Mouse (Mus musculus): ENCODE results near the gene Ddc. TPM values are rescaled to one million over a fixed set of nuclear protein-coding genes. Genes with fewer than 3 reads are reported as not detected.

The Ddc gene
- polyA plus RNA-seq, 1 experiment = 0.19 TPM

- Histone ChIP-seq H3K27ac (ENCODE audit: control insufficient read depth, insufficient read depth, low read depth, low read length) (no peak overlapping the region), H3K4me3 (ENCODE audit: control insufficient read depth, low read depth, low read length) (no peak overlapping the region), H3K4me1 (ENCODE audit: control insufficient read depth, insufficient read depth, low read length) (0 out of 2 replicates have a peak, but pooled peaks cover 4% of the 10 kb centered on the region), H3K27me3 (ENCODE audit: control insufficient read depth, insufficient read depth, low read length) (0 out of 2 replicates have a peak, but pooled peaks cover 2% of the 10 kb centered on the region), H3K36me3 (ENCODE audit: control insufficient read depth, insufficient read depth, low read length) (no peaks in the 10 kb centered on the region)
- TF ChIP-seq POLR2A (IDR thresholded peaks at IDR 0.05; ENCODE audit: control insufficient read depth, low read depth, low read length) (no peak), CTCF (IDR thresholded peaks at IDR 0.05; ENCODE audit: control insufficient read depth, insufficient read depth, insufficient replicate concordance, low read depth, low read length) (no peak)
Observed at GRCm38 (mm10) chr11:11835361-11835760, 62.6 kb downstream of the Ddc start.

GRCm38 (mm10) chr11:11833100-11833499, 64.8 kb downstream of the Ddc start:
- Histone ChIP-seq H3K4me1 (ENCODE audit: control insufficient read depth, insufficient read depth, low read length) (peaks cover 4% of the 10 kb centered on the region; the same call in 1 of the 2 replicates), H3K36me3 (ENCODE audit: control insufficient read depth, insufficient read depth, low read length) (no peaks in the 10 kb centered on the region), H3K4me3 (ENCODE audit: control insufficient read depth, low read depth, low read length) (no peak overlapping the region), H3K27ac (ENCODE audit: control insufficient read depth, insufficient read depth, low read depth, low read length) (no peak overlapping the region), H3K27me3 (ENCODE audit: control insufficient read depth, insufficient read depth, low read length) (0 out of 2 replicates have a peak, but pooled peaks cover 2% of the 10 kb centered on the region)
- no peak for TF ChIP-seq POLR2A (IDR thresholded peaks at IDR 0.05; ENCODE audit: control insufficient read depth, low read depth, low read length)
- TF ChIP-seq CTCF (IDR thresholded peaks at IDR 0.05; ENCODE audit: control insufficient read depth, insufficient read depth, insufficient replicate concordance, low read depth, low read length) = no peak

- Histone ChIP-seq H3K4me3 (ENCODE audit: control insufficient read depth, low read depth, low read length) (no peak overlapping the region), H3K36me3 (ENCODE audit: control insufficient read depth, insufficient read depth, low read length) (no peaks in the 10 kb centered on the region), H3K27me3 (ENCODE audit: control insufficient read depth, insufficient read depth, low read length) (0 out of 2 replicates have a peak, but pooled peaks cover 2% of the 10 kb centered on the region), H3K4me1 (ENCODE audit: control insufficient read depth, insufficient read depth, low read length) (peaks cover 4% of the 10 kb centered on the region; the same call in 1 of the 2 replicates), H3K27ac (ENCODE audit: control insufficient read depth, insufficient read depth, low read depth, low read length) (no peak overlapping the region)
- TF ChIP-seq CTCF (IDR thresholded peaks at IDR 0.05; ENCODE audit: control insufficient read depth, insufficient read depth, insufficient replicate concordance, low read depth, low read length) = no peak
- TF ChIP-seq POLR2A (IDR thresholded peaks at IDR 0.05; ENCODE audit: control insufficient read depth, low read depth, low read length) = no peak
Observed at GRCm38 (mm10) chr11:11832755-11833084, 65.2 kb downstream of the Ddc start.

GRCm38 (mm10) chr11:11831940-11832754, 65.8 kb downstream of the Ddc start:
- TF ChIP-seq POLR2A (IDR thresholded peaks at IDR 0.05; ENCODE audit: control insufficient read depth, low read depth, low read length) (no peak), CTCF (IDR thresholded peaks at IDR 0.05; ENCODE audit: control insufficient read depth, insufficient read depth, insufficient replicate concordance, low read depth, low read length) (no peak)
- Histone ChIP-seq H3K4me3 (ENCODE audit: control insufficient read depth, low read depth, low read length) (no peak overlapping the region), H3K27me3 (ENCODE audit: control insufficient read depth, insufficient read depth, low read length) (0 out of 2 replicates have a peak, but pooled peaks cover 2% of the 10 kb centered on the region), H3K4me1 (ENCODE audit: control insufficient read depth, insufficient read depth, low read length) (peaks cover 4% of the 10 kb centered on the region; the same call in 1 of the 2 replicates), H3K36me3 (ENCODE audit: control insufficient read depth, insufficient read depth, low read length) (no peaks in the 10 kb centered on the region), H3K27ac (ENCODE audit: control insufficient read depth, insufficient read depth, low read depth, low read length) (no peak overlapping the region)

- Histone ChIP-seq H3K4me3 (ENCODE audit: control insufficient read depth, low read depth, low read length) (no peak overlapping the region), H3K27ac (ENCODE audit: control insufficient read depth, insufficient read depth, low read depth, low read length) (no peak overlapping the region), H3K4me1 (ENCODE audit: control insufficient read depth, insufficient read depth, low read length) (peaks cover 2% of the 10 kb centered on the region; the same call in 1 of the 2 replicates), H3K27me3 (ENCODE audit: control insufficient read depth, insufficient read depth, low read length) (0 out of 2 replicates have a peak, but pooled peaks cover 2% of the 10 kb centered on the region), H3K36me3 (ENCODE audit: control insufficient read depth, insufficient read depth, low read length) (no peaks in the 10 kb centered on the region)
- TF ChIP-seq CTCF (IDR thresholded peaks at IDR 0.05; ENCODE audit: control insufficient read depth, insufficient read depth, insufficient replicate concordance, low read depth, low read length) (no peak), POLR2A (IDR thresholded peaks at IDR 0.05; ENCODE audit: control insufficient read depth, low read depth, low read length) (no peak)
Observed at GRCm38 (mm10) chr11:11831526-11831925, 66.4 kb downstream of the Ddc start.

- Histone ChIP-seq H3K27ac (ENCODE audit: control insufficient read depth, insufficient read depth, low read depth, low read length) (no peak overlapping the region), H3K27me3 (ENCODE audit: control insufficient read depth, insufficient read depth, low read length) (no peaks in the 10 kb centered on the region), H3K4me1 (ENCODE audit: control insufficient read depth, insufficient read depth, low read length) (no peaks in the 10 kb centered on the region; the same call in 1 of the 2 replicates), H3K4me3 (ENCODE audit: control insufficient read depth, low read depth, low read length) (no peak overlapping the region), H3K36me3 (ENCODE audit: control insufficient read depth, insufficient read depth, low read length) (no peaks in the 10 kb centered on the region)
- TF ChIP-seq CTCF (IDR thresholded peaks at IDR 0.05; ENCODE audit: control insufficient read depth, insufficient read depth, insufficient replicate concordance, low read depth, low read length) (no peak), POLR2A (IDR thresholded peaks at IDR 0.05; ENCODE audit: control insufficient read depth, low read depth, low read length) (no peak)
Observed at GRCm38 (mm10) chr11:11830884-11831495, 67.0 kb downstream of the Ddc start.
